Mouse (Mus musculus) lung, embryonic 14.5 days (tissue): ENCODE measurements around the gene Zfp593. TPM values are rescaled to one million over a fixed set of nuclear protein-coding genes. Genes with fewer than 3 reads are reported as not detected.

Experiments
- ATAC-seq: fragments of 200-750 bp; cut with Nextera tagmentation; 2 replicates; pipeline ENCODE4 v1.8.0; 2017; ENCODE audit warnings: mild to moderate bottlenecking, moderate TSS enrichment, moderate library complexity; ENCODE audit not compliant: insufficient read depth
- DNase-seq: peaks from one replicate; pipeline ENCODE4 v3.0.0-alpha.2; 2015
- H3K27ac ChIP-seq: fragments of 300-500 bp; sonication (generic); 2 replicates; pipeline ENCODE4 v1.5.1; 2014; ENCODE audit warnings: low read depth, mild to moderate bottlenecking, moderate library complexity
- H3K27me3 ChIP-seq: fragments of 300-500 bp; sonication (generic); 2 replicates; pipeline ENCODE4 v1.6.1; 2014; ENCODE audit warnings: low read length, control low read depth; ENCODE audit not compliant: insufficient read depth
- H3K36me3 ChIP-seq: fragments of 300-500 bp; sonication (generic); 2 replicates; pipeline ENCODE4 v1.6.1; 2014; ENCODE audit warnings: control low read depth; ENCODE audit not compliant: insufficient read depth
- H3K4me1 ChIP-seq: fragments of 300-500 bp; sonication (generic); 2 replicates; pipeline ENCODE4 v1.6.1; 2014; ENCODE audit warnings: antibody characterized with exemption, control low read depth; ENCODE audit not compliant: insufficient read depth
- H3K4me2 ChIP-seq: fragments of 300-500 bp; sonication (generic); 2 replicates; pipeline ENCODE4 v1.6.1; 2014; ENCODE audit warnings: mild to moderate bottlenecking
- H3K4me3 ChIP-seq: fragments of 300-500 bp; sonication (generic); 2 replicates; pipeline ENCODE4 v1.5.1; 2014; ENCODE audit warnings: low read depth, low read length
- H3K9ac ChIP-seq: fragments of 300-500 bp; sonication (generic); 2 replicates; pipeline ENCODE4 v1.6.1; 2014
- H3K9me3 ChIP-seq: fragments of 300-500 bp; sonication (generic); 2 replicates; pipeline ENCODE4 v1.6.1; 2016; ENCODE audit warnings: low read depth, low read length, control low read depth
- CTCF ChIP-seq: IDR thresholded peaks from 2 replicates; pipeline ENCODE4 v1.5.1; 2016; ENCODE audit warnings: antibody characterized with exemption, low read depth
- WGBS: fragments of 180-500 bp; shearing (Covaris S2); extraction: QIAGEN DNeasy Blood & Tissue Kit; methylation state at CpG from one replicate; pipeline ENCODE4 v1.1.7; 2014; 5-methylcytosine and 5-hydroxymethylcytosine counted together
- polyA plus RNA-seq: library from polyadenylated mRNA; unstranded; fragments of >200 nt; fragmentation: Nextera tagmentation; extraction: Ambion mirVana; gene quantifications from 2 replicates; pipeline ENCODE4 v1.2.1, GENCODE M21; 2014

Zfp593 gene
- polyA plus RNA-seq, 1 experiment from 2014 or later, result 17.5 TPM

GRCm38 (mm10) chr4:134222793-134223600 lies 22.4 kb downstream of the Zfp593 start:
- Histone ChIP-seq H3K27ac (no peak overlapping the region), H3K9ac (no peak overlapping the region)
- no peak for DNase-seq

GRCm38 (mm10) chr4:134206488-134207053 lies 38.8 kb downstream of the Zfp593 start:
- WGBS, result 44% methylated on average over 6 of the region's 6 CpGs
- no peak for TF ChIP-seq CTCF
- H3K27ac ChIP-seq, result no peak overlapping the region

More at GRCm38 (mm10) chr4:134222793-134223600, 22.4 kb downstream of the Zfp593 start:
- Histone ChIP-seq H3K27me3 (no peaks in the 10 kb centered on the region), H3K36me3 (no peaks in the 10 kb centered on the region), H3K4me2 (no peak overlapping the region), H3K9me3 (no peaks in the 10 kb centered on the region), H3K4me1 (no peaks in the 10 kb centered on the region), H3K4me3 (no peak overlapping the region)
- no peak for ATAC-seq
- TF ChIP-seq CTCF, result no peak
- WGBS, result 50% methylated on average over 11 of the region's 11 CpGs

GRCm38 (mm10) chr4:134203340-134203896 lies 42.0 kb downstream of the Zfp593 start:
- 83% methylated on average over 17 of the region's 17 CpGs for WGBS
- no peak overlapping the region for H3K4me3 ChIP-seq
- ATAC-seq (no peak), DNase-seq (no peak)
- H3K9ac ChIP-seq, result no peak overlapping the region
- no peaks in the 10 kb centered on the region for H3K9me3 ChIP-seq
- TF ChIP-seq CTCF, result no peak
- H3K4me2 ChIP-seq, result no peak overlapping the region
- H3K36me3 ChIP-seq, result no peaks in the 10 kb centered on the region
- no peaks in the 10 kb centered on the region for H3K4me1 ChIP-seq
- no peaks in the 10 kb centered on the region for H3K27me3 ChIP-seq
- H3K27ac ChIP-seq, result no peak overlapping the region

More at GRCm38 (mm10) chr4:134206488-134207053, 38.8 kb downstream of the Zfp593 start:
- Histone ChIP-seq H3K9me3 (no peaks in the 10 kb centered on the region), H3K4me1 (no peaks in the 10 kb centered on the region), H3K4me3 (no peak overlapping the region), H3K9ac (no peak overlapping the region), H3K36me3 (no peaks in the 10 kb centered on the region), H3K27me3 (no peaks in the 10 kb centered on the region), H3K4me2 (no peak overlapping the region)
- DNase-seq, result no peak
- ATAC-seq, result no peak

- H3K9me3 ChIP-seq, result no peaks in the 10 kb centered on the region
- TF ChIP-seq CTCF, result no peak
- H3K36me3 ChIP-seq, result no peaks in the 10 kb centered on the region
- H3K27me3 ChIP-seq, result no peaks in the 10 kb centered on the region
- H3K27ac ChIP-seq, result no peak within 1 kb of the TSS
- no peak within 1 kb of the TSS for H3K4me2 ChIP-seq
- no peaks in the 10 kb centered on the region for H3K4me1 ChIP-seq
- WGBS, result 81% methylated on average over 4 of the region's 4 CpGs
- DNase-seq, result no peak
- ATAC-seq, result no peak
- no peak within 1 kb of the TSS for H3K4me3 ChIP-seq
- H3K9ac ChIP-seq, result no peak within 1 kb of the TSS
Observed at GRCm38 (mm10) chr4:134202904-134203303, 42.5 kb downstream of the Zfp593 start, which contains the start of gene Gm7534. Gene Gm7534 (minus strand): TSS chr4:134203004.

- 65% methylated on average over 2 of the region's 2 CpGs for WGBS
- Histone ChIP-seq H3K9ac (no peak overlapping the region), H3K36me3 (no peaks in the 10 kb centered on the region)
Observed at GRCm38 (mm10) chr4:134199371-134199770, 46.0 kb downstream of the Zfp593 start.

More at GRCm38 (mm10) chr4:134199371-134199770, 46.0 kb downstream of the Zfp593 start:
- H3K27me3 ChIP-seq, result no peaks in the 10 kb centered on the region
- ATAC-seq, result no peak
- H3K4me1 ChIP-seq, result no peaks in the 10 kb centered on the region
- no peaks in the 10 kb centered on the region for H3K9me3 ChIP-seq
- no peak overlapping the region for H3K4me3 ChIP-seq
- H3K27ac ChIP-seq, result no peak overlapping the region
- DNase-seq, result no peak
- H3K4me2 ChIP-seq, result no peak overlapping the region
- TF ChIP-seq CTCF, result no peak

Other genes starting within 250 kb of the Zfp593 start
- gene Dhdds, start 244.7 kb downstream of the Zfp593 start, polyA plus RNA-seq, result 43.7 and 45.6 TPM in 2 replicates
- not detected in 2 replicates for gene Lin28a, start 226.8 kb downstream of the Zfp593 start, polyA plus RNA-seq
- not detected in 2 replicates for gene Zfp683, start 191.8 kb downstream of the Zfp593 start, polyA plus RNA-seq
- 2.9 and 4.0 TPM in 2 replicates for gene Crybg2, start 184.8 kb downstream of the Zfp593 start, polyA plus RNA-seq
- gene Cd52, start 150.5 kb downstream of the Zfp593 start, polyA plus RNA-seq, result 13.1 and 14.2 TPM in 2 replicates
- gene Ubxn11, start 143.0 kb downstream of the Zfp593 start, polyA plus RNA-seq, result 6.8 and 7.8 TPM in 2 replicates
- 384 and 400 TPM in 2 replicates for gene Sh3bgrl3, start 116.8 kb downstream of the Zfp593 start, polyA plus RNA-seq
- 35.7 and 37.9 TPM in 2 replicates for gene Cep85, start 58.5 kb downstream of the Zfp593 start, polyA plus RNA-seq
- gene Gm7534, start 42.6 kb downstream of the Zfp593 start, polyA plus RNA-seq, result not detected in 2 replicates
- gene Catsper4, start 18.2 kb downstream of the Zfp593 start, polyA plus RNA-seq, result 0.12 TPM in 1 of 2 replicates, not detected in the other
- 6.2 TPM in 2 replicates for gene Cnksr1, start 7.2 kb downstream of the Zfp593 start, polyA plus RNA-seq
- 0.29 and 0.41 TPM in 2 replicates for gene E130218I03Rik, start 1.9 kb downstream of the Zfp593 start, polyA plus RNA-seq
- not detected in 2 replicates for gene Gm30191, start 1.3 kb upstream of the Zfp593 start, polyA plus RNA-seq
- gene Grrp1, start 8.5 kb upstream of the Zfp593 start, polyA plus RNA-seq, result 10.2 and 11.6 TPM in 2 replicates
- 21.2 and 21.4 TPM in 2 replicates for gene Pdik1l, start 42.3 kb upstream of the Zfp593 start, polyA plus RNA-seq
- gene Trim63, start 69.5 kb upstream of the Zfp593 start, polyA plus RNA-seq, result 0.28 TPM in 1 of 2 replicates, not detected in the other
- gene Slc30a2, start 97.6 kb upstream of the Zfp593 start, polyA plus RNA-seq, result 0.05 TPM in 1 of 2 replicates, not detected in the other
- gene Extl1, start 138.3 kb upstream of the Zfp593 start, polyA plus RNA-seq, result 2.9 and 3.7 TPM in 2 replicates
- gene Pafah2, start 150.7 kb upstream of the Zfp593 start, polyA plus RNA-seq, result 10.5 and 12.2 TPM in 2 replicates
- gene Stmn1, start 222.7 kb upstream of the Zfp593 start, polyA plus RNA-seq, result 1,723 and 1,772 TPM in 2 replicates